Mouse (Mus musculus) ES-Bruce4 (cell line): ENCODE results near the gene Tex21.

Experiments used
- CTCF ChIP-seq: IDR thresholded peaks from one replicate; pipeline ENCODE4 v1.8.1; 2011; ENCODE audit warnings: low read depth, low read length
- EP300 ChIP-seq: IDR thresholded peaks from 2 replicates; pipeline ENCODE4 v1.6.1; 2011; ENCODE audit warnings: low read depth, low read length; ENCODE audit not compliant: insufficient read depth
- POLR2A ChIP-seq: IDR thresholded peaks from one replicate; pipeline ENCODE4 v1.8.1; 2011; ENCODE audit warnings: low read length; ENCODE audit not compliant: insufficient read depth

- TF ChIP-seq CTCF, result no peak
- TF ChIP-seq EP300, result no peak
- TF ChIP-seq POLR2A, result no peak
These were observed 26.3 kb upstream of the Tex21 start for GRCm38 (mm10) chr12:76272610-76273524.
